Mouse (Mus musculus): ENCODE measurements at regions not wholly inside any gene's neighbourhood (a gene's known extent, or its start where the extent isn't known, plus 50 kb on each side); places are given as distances from the start of the nearest gene placed in this dataset.

- H3K27me3 ChIP-seq (ENCODE audit: insufficient read depth, low read length): no peaks in the 10 kb centered on the region
- no peaks in the 10 kb centered on the region for H3K36me3 ChIP-seq (replicated peaks; ENCODE audit: insufficient read depth, low read length)
- no peaks in the 10 kb centered on the region for H3K9me3 ChIP-seq (ENCODE audit: low read length)
- H3K9ac ChIP-seq (replicated peaks): no peak overlapping the region
- H3K4me1 ChIP-seq (ENCODE audit: insufficient read depth): no peaks in the 10 kb centered on the region
- DNase-seq (no peak), ATAC-seq (no peak)
- 66% methylated on average over 4 of the region's 4 CpGs for WGBS (ENCODE audit: insufficient replicate concordance)
- H3K27ac ChIP-seq (ENCODE audit: low read depth): no peak overlapping the region
- no peak overlapping the region for H3K4me2 ChIP-seq (ENCODE audit: low read depth, low read length)
- no peak overlapping the region for H3K4me3 ChIP-seq (ENCODE audit: low read depth, low read length)
- TF ChIP-seq EP300 (IDR thresholded peaks at IDR 0.05; ENCODE audit: low read depth) (no peak), CTCF (IDR thresholded peaks at IDR 0.05; ENCODE audit: low read depth) (no peak)
These were observed 1503.1 kb upstream of the Gm6569 start for GRCm38 (mm10) chr15:72331262-72331661.

GRCm38 (mm10) chr15:72334497-72334896 lies 1499.9 kb upstream of the Gm6569 start:
- Histone ChIP-seq H3K36me3 (replicated peaks; ENCODE audit: insufficient read depth, low read length) (no peaks in the 10 kb centered on the region), H3K4me2 (ENCODE audit: low read depth, low read length) (no peak overlapping the region), H3K27ac (ENCODE audit: low read depth) (no peak overlapping the region), H3K9ac (replicated peaks) (no peak overlapping the region), H3K4me3 (ENCODE audit: low read depth, low read length) (no peak overlapping the region), H3K9me3 (ENCODE audit: low read length) (no peaks in the 10 kb centered on the region), H3K4me1 (ENCODE audit: insufficient read depth) (no peaks in the 10 kb centered on the region), H3K27me3 (ENCODE audit: insufficient read depth, low read length) (no peaks in the 10 kb centered on the region)
- 78% methylated on average over 4 of the region's 4 CpGs for WGBS (ENCODE audit: insufficient replicate concordance)
- TF ChIP-seq EP300 (IDR thresholded peaks at IDR 0.05; ENCODE audit: low read depth) (no peak), CTCF (IDR thresholded peaks at IDR 0.05; ENCODE audit: low read depth) (no peak)
- no peak for DNase-seq
- ATAC-seq: no peak

- H3K4me3 ChIP-seq (ENCODE audit: low read depth, low read length): no peak overlapping the region
- no peaks in the 10 kb centered on the region for H3K9me3 ChIP-seq (ENCODE audit: low read length)
- TF ChIP-seq CTCF (IDR thresholded peaks at IDR 0.05; ENCODE audit: low read depth): no peak
- no peak for TF ChIP-seq EP300 (IDR thresholded peaks at IDR 0.05; ENCODE audit: low read depth)
- no peaks in the 10 kb centered on the region for H3K36me3 ChIP-seq (replicated peaks; ENCODE audit: insufficient read depth, low read length)
- H3K4me1 ChIP-seq (ENCODE audit: insufficient read depth): no peaks in the 10 kb centered on the region
- DNase-seq (no peak), ATAC-seq (no peak)
- H3K9ac ChIP-seq (replicated peaks): no peak overlapping the region
- H3K27me3 ChIP-seq (ENCODE audit: insufficient read depth, low read length): no peaks in the 10 kb centered on the region
- WGBS (ENCODE audit: insufficient replicate concordance): 82% methylated on average over 1 of the region's 1 CpGs
- no peak overlapping the region for H3K4me2 ChIP-seq (ENCODE audit: low read depth, low read length)
- no peak overlapping the region for H3K27ac ChIP-seq (ENCODE audit: low read depth)
These were observed 1494.7 kb upstream of the Gm6569 start for GRCm38 (mm10) chr15:72339629-72340028.

GRCm38 (mm10) chr15:72341991-72342390 lies 1492.4 kb upstream of the Gm6569 start:
- Histone ChIP-seq H3K27me3 (ENCODE audit: insufficient read depth, low read length) (no peaks in the 10 kb centered on the region), H3K36me3 (replicated peaks; ENCODE audit: insufficient read depth, low read length) (no peaks in the 10 kb centered on the region), H3K4me1 (ENCODE audit: insufficient read depth) (no peaks in the 10 kb centered on the region), H3K9ac (replicated peaks) (no peak overlapping the region), H3K4me2 (ENCODE audit: low read depth, low read length) (no peak overlapping the region), H3K4me3 (ENCODE audit: low read depth, low read length) (no peak overlapping the region), H3K27ac (ENCODE audit: low read depth) (no peak overlapping the region), H3K9me3 (ENCODE audit: low read length) (no peaks in the 10 kb centered on the region)
- TF ChIP-seq CTCF (IDR thresholded peaks at IDR 0.05; ENCODE audit: low read depth) (no peak), EP300 (IDR thresholded peaks at IDR 0.05; ENCODE audit: low read depth) (no peak)
- WGBS (ENCODE audit: insufficient replicate concordance): 83% methylated on average over 2 of the region's 2 CpGs
- DNase-seq (no peak), ATAC-seq (no peak)

- 80% methylated on average over 4 of the region's 4 CpGs for WGBS (ENCODE audit: insufficient replicate concordance)
- TF ChIP-seq CTCF (IDR thresholded peaks at IDR 0.05; ENCODE audit: low read depth): no peak
- TF ChIP-seq EP300 (IDR thresholded peaks at IDR 0.05; ENCODE audit: low read depth): no peak
- H3K4me3 ChIP-seq (ENCODE audit: low read depth, low read length): no peak overlapping the region
- H3K4me2 ChIP-seq (ENCODE audit: low read depth, low read length): no peak overlapping the region
- H3K36me3 ChIP-seq (replicated peaks; ENCODE audit: insufficient read depth, low read length): no peaks in the 10 kb centered on the region
- H3K4me1 ChIP-seq (ENCODE audit: insufficient read depth): no peaks in the 10 kb centered on the region
- ATAC-seq (no peak), DNase-seq (no peak)
- H3K9ac ChIP-seq (replicated peaks): no peak overlapping the region
- H3K27me3 ChIP-seq (ENCODE audit: insufficient read depth, low read length): no peaks in the 10 kb centered on the region
- H3K27ac ChIP-seq (ENCODE audit: low read depth): no peak overlapping the region
- H3K9me3 ChIP-seq (ENCODE audit: low read length): no peaks in the 10 kb centered on the region
These were observed 1491.9 kb upstream of the Gm6569 start for GRCm38 (mm10) chr15:72342504-72342903.

GRCm38 (mm10) chr15:72343794-72344193 lies 1490.6 kb upstream of the Gm6569 start:
- ATAC-seq: no peak
- H3K4me3 ChIP-seq (ENCODE audit: low read depth, low read length): no peak overlapping the region
- no peak overlapping the region for H3K9ac ChIP-seq (replicated peaks)
- no peaks in the 10 kb centered on the region for H3K4me1 ChIP-seq (ENCODE audit: insufficient read depth)
- no peak for TF ChIP-seq EP300 (IDR thresholded peaks at IDR 0.05; ENCODE audit: low read depth)
- TF ChIP-seq CTCF (IDR thresholded peaks at IDR 0.05; ENCODE audit: low read depth): no peak
- no peak overlapping the region for H3K27ac ChIP-seq (ENCODE audit: low read depth)
- H3K27me3 ChIP-seq (ENCODE audit: insufficient read depth, low read length): no peaks in the 10 kb centered on the region
- no peaks in the 10 kb centered on the region for H3K36me3 ChIP-seq (replicated peaks; ENCODE audit: insufficient read depth, low read length)
- no peak overlapping the region for H3K4me2 ChIP-seq (ENCODE audit: low read depth, low read length)
- no peaks in the 10 kb centered on the region for H3K9me3 ChIP-seq (ENCODE audit: low read length)
- DNase-seq: no peak

- H3K4me2 ChIP-seq (ENCODE audit: low read depth, low read length): no peak overlapping the region
- H3K9ac ChIP-seq (replicated peaks): no peak overlapping the region
- H3K9me3 ChIP-seq (ENCODE audit: low read length): no peaks in the 10 kb centered on the region
- no peaks in the 10 kb centered on the region for H3K27me3 ChIP-seq (ENCODE audit: insufficient read depth, low read length)
- no peaks in the 10 kb centered on the region for H3K4me1 ChIP-seq (ENCODE audit: insufficient read depth)
- no peaks in the 10 kb centered on the region for H3K36me3 ChIP-seq (replicated peaks; ENCODE audit: insufficient read depth, low read length)
- TF ChIP-seq EP300 (IDR thresholded peaks at IDR 0.05; ENCODE audit: low read depth) (no peak), CTCF (IDR thresholded peaks at IDR 0.05; ENCODE audit: low read depth) (no peak)
- WGBS (ENCODE audit: insufficient replicate concordance): 71% methylated on average over 4 of the region's 4 CpGs
- no peak overlapping the region for H3K27ac ChIP-seq (ENCODE audit: low read depth)
- ATAC-seq (no peak), DNase-seq (no peak)
- no peak overlapping the region for H3K4me3 ChIP-seq (ENCODE audit: low read depth, low read length)
These were observed 1481.0 kb upstream of the Gm6569 start for GRCm38 (mm10) chr15:72353371-72353770.
